Mouse (Mus musculus): Measurements from ENCODE around the gene Hs3st5.
"Not testable (repeated sequence)": the region's sequence is repeated elsewhere in the genome, so short reads cannot be mapped to it uniquely, and the experiment has no call there.

Hs3st5 gene

GRCm38 (mm10) chr10:36506727-36507555 is at the start of gene Hs3st5:
Gene Hs3st5, plus strand, starts transcription at chr10:36506814.
- DNase-seq (ENCODE audit: low spot score): no peak

DNA sequence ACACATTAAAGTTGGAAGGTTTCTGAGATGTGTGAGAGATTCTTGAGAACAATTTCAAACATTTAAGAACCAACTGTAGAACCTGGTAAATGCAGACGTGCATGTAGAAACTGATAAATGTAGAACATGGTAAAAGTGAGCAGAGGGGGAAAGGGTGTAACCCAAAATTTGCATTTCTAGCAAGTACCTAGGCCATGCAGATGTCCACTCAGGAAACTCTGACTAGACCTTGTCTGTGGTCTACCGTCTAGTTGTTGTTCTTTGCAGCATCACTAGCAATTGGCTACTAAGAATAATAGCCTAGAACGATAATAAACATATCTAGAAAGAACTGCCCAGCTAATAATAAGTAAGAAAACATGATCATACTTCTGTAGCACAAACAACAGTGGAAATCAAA is 38.0 kb upstream of the Hs3st5 start:
- no peak for DNase-seq (ENCODE audit: low spot score)

- no peak for DNase-seq (ENCODE audit: low spot score)
These were observed 35.5 kb upstream of the Hs3st5 start for GRCm38 (mm10) chr10:36471135-36471534.

DNA sequence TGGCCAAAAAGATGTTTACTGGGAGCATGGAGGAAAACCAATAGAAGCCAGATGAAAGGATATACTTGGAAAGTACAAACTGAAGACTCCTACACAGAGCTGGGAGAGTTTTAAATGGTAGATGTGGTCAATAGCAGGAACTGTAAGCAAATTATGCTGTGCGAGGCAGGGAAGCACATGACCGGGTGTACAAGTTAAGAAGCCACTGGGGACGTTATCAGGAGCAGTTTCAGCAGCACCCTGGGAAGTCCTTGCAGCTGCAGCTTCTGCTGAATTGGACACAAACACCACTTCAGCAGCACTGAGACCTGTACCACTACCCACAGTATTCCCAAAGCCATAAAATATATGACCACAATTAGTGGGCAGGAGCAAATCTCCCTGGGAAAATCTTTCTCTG is 31.8 kb upstream of the Hs3st5 start:
- no peak for DNase-seq (ENCODE audit: low spot score)

DNA sequence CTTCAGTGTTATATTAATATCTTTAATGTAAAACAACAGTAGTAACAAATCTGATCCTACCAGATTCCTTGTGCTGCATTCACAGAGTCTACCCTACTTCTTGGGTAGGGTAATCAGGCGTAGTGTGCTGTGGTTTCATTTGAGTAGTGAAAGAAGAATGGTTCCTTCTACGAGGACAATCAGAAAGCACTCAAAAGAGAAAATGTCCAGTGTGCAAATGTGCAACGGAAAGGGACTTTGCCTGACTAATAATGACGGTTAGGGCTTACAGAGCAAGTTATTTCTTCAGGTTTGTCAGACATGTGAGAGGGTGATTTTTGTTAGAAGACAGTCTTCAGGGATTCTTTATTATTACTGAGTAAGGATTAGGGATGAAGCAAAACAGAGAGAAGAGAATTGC is 29.1 kb upstream of the Hs3st5 start:
- no peak for DNase-seq (ENCODE audit: low spot score)

- DNase-seq (ENCODE audit: low spot score): no peak
These were observed 23.3 kb upstream of the Hs3st5 start for GRCm38 (mm10) chr10:36483362-36483761.

- no peak for DNase-seq (ENCODE audit: low spot score)
These were observed 22.6 kb upstream of the Hs3st5 start for GRCm38 (mm10) chr10:36484011-36484410.

DNA sequence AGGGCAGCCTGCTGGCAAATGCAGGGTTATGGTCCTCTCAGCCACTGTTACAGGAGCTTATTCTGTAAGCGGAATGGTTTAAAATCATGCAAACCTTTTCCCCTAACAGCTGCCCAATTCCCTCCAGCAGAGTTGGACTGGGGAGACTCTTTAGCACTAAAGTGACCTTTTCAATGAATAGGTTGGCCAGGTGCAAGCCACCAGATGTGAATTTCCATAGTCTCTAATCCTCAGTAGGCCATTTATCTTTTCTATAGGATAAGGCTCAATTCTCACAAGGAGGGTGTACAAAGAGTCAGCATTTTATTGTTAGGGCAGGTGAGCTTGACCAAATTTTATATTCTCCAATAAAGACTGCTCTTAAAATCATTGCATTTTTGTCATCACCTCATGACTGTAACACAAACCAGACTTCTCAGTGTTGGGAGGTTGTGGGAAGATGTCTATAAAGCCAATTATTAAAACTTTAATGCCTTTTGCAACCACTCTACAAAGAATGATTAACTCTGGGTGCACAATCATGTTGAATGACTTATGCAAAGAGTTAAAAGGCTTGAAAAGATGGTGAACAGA is 21.8 kb upstream of the Hs3st5 start:
- no peak for DNase-seq (ENCODE audit: low spot score)

DNA sequence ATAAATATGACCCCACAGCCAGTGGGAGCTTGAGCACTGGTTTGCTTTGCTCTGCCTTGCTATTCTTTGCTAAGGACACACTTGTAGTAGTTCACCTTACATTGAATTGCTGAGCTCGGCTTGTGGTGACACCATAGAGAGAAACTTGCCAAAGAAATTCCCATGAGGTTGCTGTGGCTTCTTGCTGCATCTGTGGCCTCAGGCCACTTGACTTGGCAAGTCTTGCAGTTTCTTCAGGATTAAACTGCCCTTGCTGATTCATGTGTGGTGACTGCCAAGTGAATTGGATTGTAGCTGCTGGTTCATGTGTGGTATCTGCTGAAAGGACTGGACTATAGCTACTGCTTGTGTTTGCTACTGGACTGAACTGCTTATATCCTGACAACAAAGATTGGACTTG is 13.0 kb upstream of the Hs3st5 start:
- no peak for DNase-seq (ENCODE audit: low spot score)

GRCm38 (mm10) chr10:36499713-36500112 is 6.9 kb upstream of the Hs3st5 start:
- no peak for DNase-seq (ENCODE audit: low spot score)

DNA sequence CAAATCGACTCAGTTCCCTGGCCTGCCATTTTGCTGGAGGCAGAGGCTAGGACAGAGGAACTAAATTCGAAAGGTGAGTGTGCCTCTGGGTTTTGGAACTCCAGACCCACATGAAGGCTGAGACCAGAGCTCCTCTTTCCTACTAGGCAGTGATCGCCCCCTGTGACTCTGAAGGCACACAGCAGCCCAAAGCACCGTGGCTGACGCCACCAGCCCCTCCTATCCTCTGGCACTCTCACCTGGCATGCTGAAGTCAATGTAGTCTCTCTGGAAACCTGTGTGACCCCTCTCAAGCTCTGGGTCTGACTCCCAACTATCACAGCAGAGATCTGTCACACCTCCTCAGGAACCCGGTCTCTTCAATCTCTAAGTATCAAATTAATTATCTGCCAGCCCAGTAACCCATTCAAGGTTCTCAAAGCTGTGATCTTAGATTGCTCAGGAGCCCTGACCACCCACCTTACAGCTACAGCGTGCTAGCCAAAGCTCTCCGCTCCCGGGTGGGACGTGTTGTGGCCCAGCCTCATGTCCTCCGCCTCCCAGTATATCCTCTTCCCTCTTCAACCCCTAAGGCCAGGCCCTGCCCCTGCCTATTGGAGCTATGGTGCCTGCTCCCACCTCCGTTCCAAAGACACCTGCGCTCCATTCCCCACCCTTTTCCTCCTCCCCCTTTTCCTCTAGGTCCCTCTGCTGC is 434 bp upstream of the Hs3st5 start:
- no peak for DNase-seq (ENCODE audit: low spot score)

DNA sequence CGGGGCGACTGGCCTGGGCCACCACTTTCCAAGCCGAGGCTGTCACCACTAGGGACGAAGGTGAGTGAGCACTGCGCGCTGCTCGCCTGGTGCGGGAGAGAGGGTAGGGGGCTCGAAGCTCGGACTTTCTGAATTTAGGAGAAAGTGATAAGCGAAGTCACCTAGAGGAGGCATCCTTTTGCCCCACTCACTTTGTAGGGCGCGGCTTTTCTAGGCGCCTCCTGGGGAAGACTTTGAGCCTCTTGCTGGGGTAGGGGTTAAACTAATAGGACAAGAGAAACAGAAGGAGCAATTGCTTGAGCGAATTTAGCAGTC is 899 bp downstream of the Hs3st5 start:
- DNase-seq (ENCODE audit: low spot score): no peak

GRCm38 (mm10) chr10:36507991-36508546 is 1.5 kb downstream of the Hs3st5 start:
- no peak for DNase-seq (ENCODE audit: low spot score)

DNA sequence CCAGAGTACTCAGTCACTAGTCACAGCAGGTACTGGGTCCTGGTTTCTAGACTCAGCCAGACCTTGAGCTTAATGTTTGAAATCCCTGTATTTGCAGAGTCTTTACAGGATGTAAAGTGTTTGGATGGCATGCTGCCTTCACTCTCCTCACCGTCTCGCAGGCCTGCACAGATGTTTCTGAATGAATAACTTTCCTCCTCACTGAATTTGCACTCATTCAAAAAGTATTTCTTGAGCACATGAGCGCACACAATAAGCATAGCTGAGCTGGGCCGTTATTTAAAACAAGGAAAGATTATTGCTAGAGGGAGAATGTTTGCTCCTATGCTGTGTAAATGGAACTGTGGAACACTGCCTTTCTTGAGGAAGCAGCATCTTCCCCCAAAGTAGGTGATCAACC is 2.9 kb downstream of the Hs3st5 start:
- DNase-seq (ENCODE audit: low spot score): no peak

DNA sequence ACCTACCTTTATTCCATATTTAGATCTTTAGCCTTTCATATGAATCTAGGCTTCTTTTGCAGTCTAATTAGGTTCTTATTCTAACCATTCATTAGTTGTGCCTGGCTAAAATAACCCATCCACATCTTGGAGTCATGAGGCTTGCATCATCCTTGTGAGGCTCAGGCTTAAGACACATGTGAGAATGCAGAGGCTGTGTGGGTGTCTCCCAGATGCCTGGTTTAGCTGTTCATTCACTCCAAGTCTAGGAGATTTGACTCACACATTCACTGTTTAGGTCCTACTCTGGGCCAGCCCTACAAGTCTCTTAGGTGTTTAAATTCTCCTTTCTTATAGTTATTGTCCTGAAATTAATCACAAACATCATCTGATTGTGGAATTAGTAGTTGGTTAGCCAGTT is 17.3 kb downstream of the Hs3st5 start:
- no peak for DNase-seq (ENCODE audit: low spot score)

DNA sequence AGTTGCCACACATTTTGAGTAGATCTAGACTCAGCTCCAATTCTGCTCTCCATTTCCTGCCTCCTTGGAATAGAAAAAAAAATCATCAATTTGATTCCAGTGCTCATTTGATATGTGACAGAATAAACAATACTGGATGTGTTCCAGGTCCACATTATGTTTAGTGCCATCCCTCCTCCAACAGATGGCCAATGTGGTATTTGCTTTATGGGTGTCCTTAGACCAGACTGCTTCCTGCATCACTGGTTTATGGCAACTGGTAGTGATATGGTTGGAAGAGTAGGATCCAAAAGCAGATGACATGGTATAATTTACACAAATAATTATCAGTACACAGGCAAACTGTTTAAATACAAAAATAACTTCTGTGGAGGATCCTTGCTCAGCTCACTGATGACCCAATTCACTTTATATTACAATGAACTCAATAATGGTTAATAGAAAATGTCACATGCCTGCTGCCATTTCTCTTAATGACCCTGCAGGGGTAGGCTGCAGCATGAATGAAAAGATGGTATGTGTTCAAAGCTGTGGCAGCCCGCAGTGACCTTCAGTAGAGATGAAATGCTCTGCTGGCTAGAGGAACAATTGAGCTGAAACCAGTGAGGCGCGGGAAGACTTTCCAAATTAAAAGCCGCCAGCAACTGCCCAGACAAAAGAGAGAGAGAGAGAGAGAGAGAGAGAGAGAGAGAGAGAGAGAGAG is 27.2 kb downstream of the Hs3st5 start:
- DNase-seq (ENCODE audit: low spot score): no peak

GRCm38 (mm10) chr10:36546622-36547021 is 40.0 kb downstream of the Hs3st5 start:
- no peak for DNase-seq (ENCODE audit: low spot score)

- DNase-seq (ENCODE audit: low spot score): not testable (repeated sequence)
These were observed 41.1 kb downstream of the Hs3st5 start for GRCm38 (mm10) chr10:36547713-36548112.

- DNase-seq (ENCODE audit: low spot score): no peak
These were observed 47.4 kb downstream of the Hs3st5 start for GRCm38 (mm10) chr10:36554057-36554456.

DNA sequence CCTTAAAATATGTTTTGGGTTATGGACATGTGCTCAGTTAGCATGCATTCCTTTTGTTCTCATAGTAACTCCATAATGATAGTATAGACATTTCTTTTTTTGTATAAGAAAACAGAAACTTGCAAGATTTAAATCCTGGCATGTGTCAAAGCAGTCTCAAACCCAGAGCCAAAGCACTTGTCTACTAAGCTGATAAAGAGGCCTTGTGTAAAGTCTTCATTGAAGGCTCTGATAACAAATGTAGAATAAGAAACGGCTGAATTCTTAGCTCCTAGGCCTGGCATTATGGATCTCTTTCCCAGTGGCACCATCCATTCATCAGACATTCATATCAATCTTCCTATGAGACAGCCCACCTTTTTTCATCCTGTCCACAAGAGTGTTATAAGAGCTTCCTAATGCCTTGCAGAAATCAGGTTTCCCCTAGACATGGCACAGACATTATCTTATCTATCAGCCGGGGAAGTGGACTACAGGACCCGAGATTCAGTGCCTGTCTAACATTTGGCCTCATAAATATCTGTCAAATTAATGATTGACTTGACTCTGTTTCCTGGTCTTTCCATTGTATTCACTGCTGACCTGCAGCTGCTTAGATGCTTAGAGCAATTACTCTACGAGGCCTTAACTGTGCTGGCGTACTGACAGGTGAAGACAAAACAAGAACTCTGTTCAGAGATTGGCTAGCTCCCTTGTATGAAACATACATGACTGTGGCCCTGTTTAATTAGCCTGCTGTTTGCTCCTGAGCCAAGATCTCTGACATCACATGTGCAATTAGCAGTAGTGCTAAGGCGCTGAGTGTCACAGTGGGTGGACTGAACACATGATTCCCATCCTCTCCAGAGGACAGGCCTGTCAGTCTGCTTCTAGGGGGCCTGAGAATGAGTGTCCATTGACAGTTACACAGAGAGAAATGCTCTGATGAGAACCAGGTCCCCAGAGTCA is 48.6 kb downstream of the Hs3st5 start:
- DNase-seq (ENCODE audit: low spot score): no peak

DNA sequence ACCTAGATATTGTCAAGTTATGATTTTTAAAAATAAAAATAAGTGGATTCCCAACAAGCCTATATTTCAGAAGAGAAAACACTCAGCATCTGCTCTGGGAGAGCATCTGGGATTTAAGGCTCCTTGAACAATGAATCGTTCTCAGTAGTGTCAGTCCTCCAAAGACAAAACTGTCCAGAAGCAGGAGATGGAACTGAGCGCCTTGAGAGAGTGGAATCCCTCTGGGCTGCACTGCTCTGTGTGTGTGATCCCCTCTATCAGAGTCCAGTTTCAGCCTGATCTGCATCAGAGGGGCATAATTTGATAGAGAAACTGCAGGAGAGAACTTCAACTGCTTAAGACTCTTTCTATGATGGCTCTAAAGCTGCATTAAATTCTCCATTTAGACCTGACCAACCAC is 49.5 kb downstream of the Hs3st5 start:
- no peak for DNase-seq (ENCODE audit: low spot score)
